Mouse (Mus musculus): Measurements from ENCODE around the gene Cpne8. TPM values are rescaled to one million over a fixed set of nuclear protein-coding genes. Genes with fewer than 3 reads are reported as not detected.
"Not testable (repeated sequence)": the region's sequence is repeated elsewhere in the genome, so short reads cannot be mapped to it uniquely, and the experiment has no call there.

The Cpne8 gene
- polyA plus RNA-seq, 1 experiment, result 1.4 TPM

DNA sequence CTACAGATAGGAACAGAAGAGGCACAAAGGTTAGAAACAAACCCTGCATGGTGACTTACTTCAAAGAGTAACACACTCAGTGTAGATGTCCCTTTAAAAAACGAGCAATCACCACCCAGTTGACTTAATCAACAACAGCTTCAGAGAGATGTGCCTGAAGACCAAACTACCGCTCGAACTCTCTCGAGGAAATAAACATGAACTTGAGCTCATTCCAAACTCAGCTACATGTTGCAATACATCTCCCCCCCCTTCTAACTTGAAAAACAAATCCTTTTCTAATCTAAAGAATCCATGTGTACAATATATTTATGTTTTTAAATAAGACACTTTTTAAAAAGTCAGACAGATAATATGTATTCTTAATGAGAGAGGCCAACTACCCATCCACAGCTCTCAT, 59.5 kb downstream of the Cpne8 start:
- Histone ChIP-seq H3K4me3 (ENCODE audit: low read depth, low read length) (no peak overlapping the region), H3K4me1 (ENCODE audit: control insufficient read depth, insufficient read depth, insufficient read length, low read length) (no peaks in the 10 kb centered on the region), H3K36me3 (ENCODE audit: control insufficient read depth, insufficient read depth, low read length) (no peaks in the 10 kb centered on the region), H3K27me3 (ENCODE audit: control insufficient read depth, insufficient read depth, low read length) (no peaks in the 10 kb centered on the region; the same call in 1 of the 2 replicates), H3K27ac (ENCODE audit: insufficient read depth, low read depth, low read length) (no peak overlapping the region)
- WGBS, result 44% methylated on average over 4 of the region's 4 CpGs
- TF ChIP-seq CTCF (IDR thresholded peaks at IDR 0.05; ENCODE audit: extremely low read depth, insufficient read length, insufficient replicate concordance, low read depth, low read length) (no peak), POLR2A (IDR thresholded peaks at IDR 0.05; ENCODE audit: low read depth, low read length) (no peak)

DNA sequence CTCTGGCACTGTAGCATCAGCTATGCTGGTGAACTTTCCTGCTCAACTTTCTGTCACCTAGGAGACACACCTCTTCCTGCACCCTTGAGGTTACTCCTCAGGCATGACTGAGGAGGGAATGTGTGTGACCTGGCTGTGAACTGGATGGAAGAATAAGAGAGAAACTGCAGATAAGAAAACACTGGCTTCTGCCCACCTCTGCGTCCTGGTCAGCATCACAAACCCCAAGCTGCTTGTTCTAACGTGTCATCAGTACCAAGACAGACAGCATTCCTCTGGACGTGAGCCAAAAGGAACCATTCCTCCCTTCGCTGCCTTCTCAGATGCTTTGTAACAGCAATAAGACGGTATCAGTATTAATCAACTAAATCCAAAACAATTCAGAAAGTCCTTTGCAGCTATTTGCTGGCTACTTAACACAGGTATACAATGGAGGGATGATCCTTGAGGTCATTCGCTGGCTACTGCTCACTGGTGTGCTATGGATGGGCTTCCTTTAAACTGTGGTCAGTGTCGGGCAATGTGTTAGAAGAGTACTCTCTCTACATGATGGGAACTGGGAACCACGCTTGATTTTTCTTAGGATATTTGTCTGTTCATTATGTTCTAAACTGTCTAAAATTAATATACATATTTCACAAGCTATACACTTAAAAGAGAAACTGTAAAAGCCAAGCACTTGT, 63.0 kb downstream of the Cpne8 start:
- 40% methylated on average over 8 of the region's 8 CpGs for WGBS
- TF ChIP-seq CTCF (IDR thresholded peaks at IDR 0.05; ENCODE audit: extremely low read depth, insufficient read length, insufficient replicate concordance, low read depth, low read length) (no peak), POLR2A (IDR thresholded peaks at IDR 0.05; ENCODE audit: low read depth, low read length) (no peak)
- no peaks in the 10 kb centered on the region for H3K4me1 ChIP-seq (ENCODE audit: control insufficient read depth, insufficient read depth, insufficient read length, low read length)
- no peak overlapping the region for H3K27ac ChIP-seq (ENCODE audit: insufficient read depth, low read depth, low read length)
- H3K4me3 ChIP-seq (ENCODE audit: low read depth, low read length), result no peak overlapping the region
- no peaks in the 10 kb centered on the region for H3K36me3 ChIP-seq (ENCODE audit: control insufficient read depth, insufficient read depth, low read length)
- H3K27me3 ChIP-seq (ENCODE audit: control insufficient read depth, insufficient read depth, low read length), result no peaks in the 10 kb centered on the region; the same call in 1 of the 2 replicates

DNA sequence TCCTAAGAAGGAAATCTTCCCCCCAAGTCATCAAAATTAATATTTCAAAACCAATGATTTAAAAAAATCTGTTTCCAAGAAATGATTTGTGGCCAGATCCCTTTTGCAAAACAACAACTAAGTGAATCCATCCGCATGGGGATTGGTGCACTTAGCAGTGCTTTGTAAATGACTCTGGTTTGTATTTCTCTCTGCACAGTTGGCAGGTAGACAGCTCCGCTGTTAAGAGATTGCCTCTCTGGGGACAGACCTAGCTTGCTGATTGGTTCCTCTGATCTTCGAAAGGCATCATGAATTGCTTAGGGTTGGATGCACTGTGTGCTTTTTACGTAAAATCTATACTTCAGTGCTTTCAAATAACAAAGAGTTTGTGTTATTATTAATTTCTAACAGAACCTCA, 68.5 kb downstream of the Cpne8 start:
- not testable (repeated sequence) for H3K4me1 ChIP-seq (ENCODE audit: control insufficient read depth, insufficient read depth, insufficient read length, low read length); H3K4me3 ChIP-seq (ENCODE audit: low read depth, low read length); H3K27ac ChIP-seq (ENCODE audit: insufficient read depth, low read depth, low read length); H3K27me3 ChIP-seq (ENCODE audit: control insufficient read depth, insufficient read depth, low read length); H3K36me3 ChIP-seq (ENCODE audit: control insufficient read depth, insufficient read depth, low read length)
- WGBS, result 90% methylated on average over 4 of the region's 4 CpGs

DNA sequence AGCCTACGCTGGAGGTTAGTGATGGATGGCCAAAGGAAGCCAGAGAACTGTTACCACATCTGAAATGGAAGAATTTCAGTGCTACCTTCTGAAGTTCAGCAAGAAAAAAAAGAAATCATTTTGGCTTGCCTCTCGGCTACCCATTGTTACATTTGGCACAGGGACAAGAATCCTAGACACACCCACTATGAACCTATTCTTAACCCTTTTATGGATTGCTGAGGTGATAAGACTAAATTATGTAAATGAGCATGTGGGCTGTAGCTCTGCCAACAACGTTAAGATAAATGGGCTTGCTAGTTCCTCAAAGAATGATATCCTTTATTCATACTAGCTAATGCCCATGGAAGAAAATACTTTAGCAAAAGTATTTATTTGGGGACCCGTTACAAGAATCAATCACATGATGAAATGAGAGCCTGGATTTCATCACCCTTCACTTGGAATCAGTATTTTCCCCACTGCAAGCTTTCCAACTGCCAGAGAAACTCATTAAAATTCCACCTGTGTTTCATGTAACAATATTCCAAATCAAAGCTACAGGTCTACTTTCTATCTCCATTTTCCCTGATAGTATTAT, 69.3 kb downstream of the Cpne8 start:
- H3K4me3 ChIP-seq (ENCODE audit: low read depth, low read length), result no peak overlapping the region
- 24% methylated on average over 4 of the region's 4 CpGs for WGBS
- H3K27ac ChIP-seq (ENCODE audit: insufficient read depth, low read depth, low read length), result no peak overlapping the region
- H3K36me3 ChIP-seq (ENCODE audit: control insufficient read depth, insufficient read depth, low read length), result no peaks in the 10 kb centered on the region
- H3K4me1 ChIP-seq (ENCODE audit: control insufficient read depth, insufficient read depth, insufficient read length, low read length), result no peaks in the 10 kb centered on the region
- H3K27me3 ChIP-seq (ENCODE audit: control insufficient read depth, insufficient read depth, low read length), result no peaks in the 10 kb centered on the region
- TF ChIP-seq POLR2A (IDR thresholded peaks at IDR 0.05; ENCODE audit: low read depth, low read length), result no peak
- TF ChIP-seq CTCF (IDR thresholded peaks at IDR 0.05; ENCODE audit: extremely low read depth, insufficient read length, insufficient replicate concordance, low read depth, low read length), result no peak

DNA sequence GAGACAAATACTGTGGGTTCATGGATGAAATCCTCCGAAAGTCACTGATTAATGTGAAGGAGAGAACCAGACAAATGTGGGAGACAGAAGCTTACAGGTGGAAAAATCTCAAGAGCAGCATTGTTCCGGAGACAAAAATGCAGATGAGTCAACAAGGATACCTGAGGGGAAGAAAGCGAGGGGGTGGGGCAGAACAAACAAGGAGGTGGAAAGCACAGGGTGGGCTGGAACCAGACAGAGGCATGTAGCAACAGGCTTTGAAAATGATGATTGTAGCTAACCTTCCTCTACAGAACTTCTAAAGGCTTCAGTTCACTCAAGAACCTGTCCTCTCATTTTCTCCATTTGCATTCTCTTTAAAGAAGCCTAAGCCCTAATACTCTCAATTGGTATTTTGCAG, 70.9 kb downstream of the Cpne8 start:
- H3K36me3 ChIP-seq (ENCODE audit: control insufficient read depth, insufficient read depth, low read length), result no peaks in the 10 kb centered on the region
- no peaks in the 10 kb centered on the region for H3K27me3 ChIP-seq (ENCODE audit: control insufficient read depth, insufficient read depth, low read length)
- H3K27ac ChIP-seq (ENCODE audit: insufficient read depth, low read depth, low read length), result no peak overlapping the region
- H3K4me3 ChIP-seq (ENCODE audit: low read depth, low read length), result no peak overlapping the region
- TF ChIP-seq POLR2A (IDR thresholded peaks at IDR 0.05; ENCODE audit: low read depth, low read length) (no peak), CTCF (IDR thresholded peaks at IDR 0.05; ENCODE audit: extremely low read depth, insufficient read length, insufficient replicate concordance, low read depth, low read length) (no peak)
- H3K4me1 ChIP-seq (ENCODE audit: control insufficient read depth, insufficient read depth, insufficient read length, low read length), result no peaks in the 10 kb centered on the region
- 75% methylated on average over 3 of the region's 3 CpGs for WGBS

DNA sequence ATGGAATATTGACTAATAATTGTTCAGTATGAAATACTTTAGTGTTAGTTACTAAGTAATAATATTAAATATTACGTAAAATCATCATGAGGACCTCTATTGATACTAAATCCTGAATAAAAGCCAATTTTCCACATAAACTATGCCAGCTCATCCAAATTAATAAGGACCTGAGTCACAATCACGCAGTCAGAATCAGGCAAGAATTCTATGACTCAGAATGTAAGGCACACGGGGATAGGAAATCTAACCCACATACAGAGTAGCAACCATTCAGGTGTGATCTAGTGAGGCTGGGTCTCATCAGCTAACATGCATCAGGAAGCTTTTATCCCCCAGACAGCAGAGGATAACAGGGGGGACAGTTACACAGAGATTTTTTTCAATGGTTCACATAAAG, 72.1 kb downstream of the Cpne8 start:
- H3K27me3 ChIP-seq (ENCODE audit: control insufficient read depth, insufficient read depth, low read length), result no peaks in the 10 kb centered on the region
- WGBS, result 73% methylated on average over 3 of the region's 3 CpGs
- no peak overlapping the region for H3K27ac ChIP-seq (ENCODE audit: insufficient read depth, low read depth, low read length)
- H3K36me3 ChIP-seq (ENCODE audit: control insufficient read depth, insufficient read depth, low read length), result no peaks in the 10 kb centered on the region
- H3K4me3 ChIP-seq (ENCODE audit: low read depth, low read length), result no peak overlapping the region
- TF ChIP-seq POLR2A (IDR thresholded peaks at IDR 0.05; ENCODE audit: low read depth, low read length) (no peak), CTCF (IDR thresholded peaks at IDR 0.05; ENCODE audit: extremely low read depth, insufficient read length, insufficient replicate concordance, low read depth, low read length) (no peak)
- no peaks in the 10 kb centered on the region for H3K4me1 ChIP-seq (ENCODE audit: control insufficient read depth, insufficient read depth, insufficient read length, low read length)

DNA sequence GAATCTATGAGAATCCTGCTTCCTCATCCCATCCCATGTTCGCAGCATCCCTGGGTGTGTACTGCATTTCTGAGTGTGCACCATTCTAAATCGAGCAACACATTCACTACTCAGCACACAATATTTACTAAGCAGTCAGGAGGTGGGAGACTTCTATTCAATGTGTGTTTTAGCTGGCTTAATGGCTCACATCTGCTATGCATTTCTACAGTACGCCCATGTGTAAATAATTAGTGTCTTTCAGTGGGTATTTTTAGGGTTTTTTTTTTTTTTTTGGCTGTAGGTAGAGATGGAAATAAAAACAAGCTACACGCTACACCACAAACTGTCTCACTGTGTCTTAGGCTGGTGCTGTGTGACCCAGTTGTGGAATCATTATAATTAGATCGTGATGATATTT, 75.6 kb downstream of the Cpne8 start:
- H3K4me3 ChIP-seq (ENCODE audit: low read depth, low read length), result no peak overlapping the region
- no peaks in the 10 kb centered on the region for H3K4me1 ChIP-seq (ENCODE audit: control insufficient read depth, insufficient read depth, insufficient read length, low read length)
- H3K36me3 ChIP-seq (ENCODE audit: control insufficient read depth, insufficient read depth, low read length), result no peaks in the 10 kb centered on the region
- WGBS, result 78% methylated on average over 5 of the region's 5 CpGs
- H3K27me3 ChIP-seq (ENCODE audit: control insufficient read depth, insufficient read depth, low read length), result no peaks in the 10 kb centered on the region
- TF ChIP-seq CTCF (IDR thresholded peaks at IDR 0.05; ENCODE audit: extremely low read depth, insufficient read length, insufficient replicate concordance, low read depth, low read length) (no peak), POLR2A (IDR thresholded peaks at IDR 0.05; ENCODE audit: low read depth, low read length) (no peak)
- H3K27ac ChIP-seq (ENCODE audit: insufficient read depth, low read depth, low read length), result no peak overlapping the region
